Mouse (Mus musculus) layer of hippocampus, adult 11-12 months (tissue): ENCODE results near the gene Ctcf.

ENCODE experiments used
- DNase-seq: peaks from one replicate; pipeline ENCODE4 v3.0.0; 2022; ENCODE audit warnings: low spot score

Gene Ctcf

GRCm38 (mm10) chr8:105648929-105649328 is 12.6 kb downstream of the Ctcf start:
- no peak for DNase-seq

GRCm38 (mm10) chr8:105657641-105658040 is 21.3 kb downstream of the Ctcf start:
- DNase-seq: no peak

GRCm38 (mm10) chr8:105661167-105661566 is 24.8 kb downstream of the Ctcf start:
- DNase-seq: no peak

GRCm38 (mm10) chr8:105677891-105678290 is 41.5 kb downstream of the Ctcf start:
- no peak for DNase-seq

- DNase-seq: no peak
Observed at GRCm38 (mm10) chr8:105685325-105685724, 49.0 kb downstream of the Ctcf start.

GRCm38 (mm10) chr8:105685796-105686308 is 49.5 kb downstream of the Ctcf start, which contains the start of gene Carmil2:
Gene Carmil2, plus strand, starts transcription at chr8:105686274.
- DNase-seq: no peak

GRCm38 (mm10) chr8:105686551-105686950 is 50.2 kb downstream of the Ctcf start:
- DNase-seq: no peak

- DNase-seq: no peak
Observed at GRCm38 (mm10) chr8:105687512-105687911, 51.1 kb downstream of the Ctcf start.

- DNase-seq: no peak
Observed at GRCm38 (mm10) chr8:105688242-105688752, 51.9 kb downstream of the Ctcf start.

GRCm38 (mm10) chr8:105689256-105689982 is 53.1 kb downstream of the Ctcf start:
- DNase-seq: no peak

GRCm38 (mm10) chr8:105689983-105690360 is 53.6 kb downstream of the Ctcf start:
- no peak for DNase-seq

GRCm38 (mm10) chr8:105690978-105691377 is 54.6 kb downstream of the Ctcf start:
- DNase-seq: no peak

GRCm38 (mm10) chr8:105692449-105693182 is 56.2 kb downstream of the Ctcf start:
- no peak for DNase-seq

- peak; percentile 73 for DNase-seq
Observed at GRCm38 (mm10) chr8:105693648-105694047, 57.3 kb downstream of the Ctcf start.

GRCm38 (mm10) chr8:105694051-105694799 is 57.9 kb downstream of the Ctcf start:
- DNase-seq: peak; percentile 52

- DNase-seq: no peak
Observed at GRCm38 (mm10) chr8:105695080-105695780, 58.9 kb downstream of the Ctcf start.

- no peak for DNase-seq
Observed at GRCm38 (mm10) chr8:105697196-105697780, 60.9 kb downstream of the Ctcf start.

- no peak for DNase-seq
Observed at GRCm38 (mm10) chr8:105698734-105699133, 62.4 kb downstream of the Ctcf start.

GRCm38 (mm10) chr8:105699488-105700215 is 63.3 kb downstream of the Ctcf start:
- no peak for DNase-seq

GRCm38 (mm10) chr8:105700566-105700965 is 64.2 kb downstream of the Ctcf start:
- peak; percentile 63 for DNase-seq
